Mouse (Mus musculus): ENCODE measurements at regions not wholly inside any gene's neighbourhood (a gene's known extent, or its start where the extent isn't known, plus 50 kb on each side); places are given as distances from the start of the nearest gene placed in this dataset.

DNA sequence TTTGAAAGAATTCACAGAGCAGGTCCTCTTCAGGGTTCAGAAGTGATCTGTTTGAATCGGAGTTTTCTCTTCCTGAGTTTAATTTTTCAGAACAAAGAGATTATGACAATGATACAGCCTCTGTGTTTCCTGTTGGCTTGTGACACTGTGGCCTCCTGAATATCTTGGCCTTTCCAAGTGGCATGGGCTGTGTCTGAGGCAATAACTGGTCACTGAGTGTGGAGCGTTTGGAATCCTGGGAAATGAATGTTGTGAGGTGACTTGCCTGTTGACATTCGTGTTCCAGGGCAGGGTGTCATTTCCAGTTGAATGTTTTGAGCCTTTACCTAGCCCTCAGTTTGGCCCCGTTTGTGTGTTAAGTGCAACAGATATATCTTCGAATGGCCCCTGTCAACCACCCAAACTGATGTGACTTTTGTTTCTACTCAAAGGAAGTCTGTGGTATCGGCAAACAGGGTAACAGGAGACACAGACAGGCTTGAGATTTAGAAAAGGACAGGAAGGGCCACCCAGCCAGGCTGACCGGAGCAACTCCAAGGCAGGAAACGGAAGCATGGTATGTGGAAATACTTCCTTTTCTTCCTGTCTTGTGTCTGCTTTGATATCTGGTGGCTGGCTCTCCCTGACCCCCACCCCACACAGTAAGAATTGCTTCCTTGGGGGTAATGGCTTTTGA, 52.3 kb upstream of the Mef2a start:
- H3K4me1 ChIP-seq (replicated peaks): 0 out of 2 replicates have a peak, but pooled peaks cover 3% of the 10 kb centered on the region
- no peaks in the 10 kb centered on the region for H3K36me3 ChIP-seq
- no peaks in the 10 kb centered on the region for H3K9me3 ChIP-seq
- no peak overlapping the region for H3K4me3 ChIP-seq (replicated peaks)
- H3K27ac ChIP-seq: no peak overlapping the region
- ATAC-seq: no peak
- H3K9ac ChIP-seq: no peak overlapping the region
- H3K4me2 ChIP-seq (replicated peaks): no peak overlapping the region
- 61% methylated on average over 8 of the region's 8 CpGs for WGBS
- H3K27me3 ChIP-seq (replicated peaks): no peaks in the 10 kb centered on the region

All from intestine, embryonic 15.5 days (tissue).